Mouse (Mus musculus) brain, embryonic 14.5 days (tissue): ENCODE measurements around the gene Gm3573.
"Not testable (repeated sequence)": the region's sequence is repeated elsewhere in the genome, so short reads cannot be mapped to it uniquely, and the experiment has no call there.

ENCODE experiments used
- CTCF ChIP-seq: fragments of 200-500 bp; IDR thresholded peaks from 2 replicates; pipeline ENCODE4 v1.5.1; 2012; ENCODE audit warnings: inconsistent platforms, mild to moderate bottlenecking, moderate library complexity, borderline replicate concordance; ENCODE audit not compliant: insufficient read depth, insufficient read length; ENCODE audit errors: extremely low read depth
- POLR2A ChIP-seq: fragments of 200-500 bp; IDR thresholded peaks from 2 replicates; pipeline ENCODE4 v1.6.1; 2012; ENCODE audit warnings: mild to moderate bottlenecking, inconsistent platforms, borderline replicate concordance; ENCODE audit not compliant: poor library complexity, insufficient read depth, insufficient read length, severe bottlenecking; ENCODE audit errors: extremely low read depth

DNA sequence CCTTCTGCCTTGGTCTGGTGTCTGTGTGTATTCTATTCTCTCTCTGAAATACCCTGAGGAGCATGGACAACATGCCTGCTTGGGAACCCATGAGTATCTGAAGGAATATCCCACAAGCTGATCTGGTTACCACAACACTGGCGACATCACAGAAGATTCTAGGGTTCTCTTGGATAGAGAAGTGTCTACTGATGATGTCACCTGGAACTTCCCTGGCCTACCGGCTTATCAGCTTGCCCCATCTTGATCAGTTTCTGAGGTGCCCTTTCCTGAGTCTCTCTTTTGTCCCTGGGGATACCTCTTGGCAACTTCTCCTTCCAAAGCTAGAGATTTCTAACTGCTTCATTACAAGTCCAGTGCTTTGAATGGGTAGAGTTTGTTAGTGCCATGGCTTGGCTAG lies 28.1 kb downstream of the Gm3573 start, which contains the start of gene Gm17027:
- not testable (repeated sequence) for TF ChIP-seq POLR2A, CTCF
